Mouse (Mus musculus): ENCODE data around the gene Palld. TPM values are rescaled to one million over a fixed set of nuclear protein-coding genes. Genes with fewer than 3 reads are reported as not detected.

Gene Palld
- polyA plus RNA-seq, 1 experiment from 2014 or later: 49.7 TPM

- TF ChIP-seq CTCF (IDR thresholded peaks at IDR 0.05; ENCODE audit: low read depth): no peak
- ATAC-seq (replicated peaks; ENCODE audit: low FRiP score, low read depth): no peak
- H3K36me3 ChIP-seq (ENCODE audit: insufficient read depth, low read length): no peaks in the 10 kb centered on the region
- no peak overlapping the region for H3K27ac ChIP-seq
- no peaks in the 10 kb centered on the region for H3K4me1 ChIP-seq (replicated peaks; ENCODE audit: insufficient read depth, low read length)
- H3K9ac ChIP-seq (ENCODE audit: low read depth, low read length): no peak overlapping the region
- no peak overlapping the region for H3K4me2 ChIP-seq (ENCODE audit: low read length)
- WGBS: 57% methylated on average over 5 of the region's 5 CpGs
- no peaks in the 10 kb centered on the region; the same call in 1 of the 2 replicates for H3K27me3 ChIP-seq (ENCODE audit: insufficient read depth, low read length)
- H3K4me3 ChIP-seq (replicated peaks; ENCODE audit: low read depth, low read length): no peak overlapping the region
- H3K9me3 ChIP-seq (replicated peaks; ENCODE audit: low read length): no peaks in the 10 kb centered on the region
- DNase-seq (ENCODE audit: low spot score): no peak
Measured at GRCm38 (mm10) chr8:61774161-61774560, 128.3 kb downstream of the Palld start.

GRCm38 (mm10) chr8:61773595-61774088, 128.8 kb downstream of the Palld start:
- ATAC-seq (replicated peaks; ENCODE audit: low FRiP score, low read depth) (no peak), DNase-seq (ENCODE audit: low spot score) (no peak)
- Histone ChIP-seq H3K4me3 (replicated peaks; ENCODE audit: low read depth, low read length) (no peak overlapping the region), H3K4me1 (replicated peaks; ENCODE audit: insufficient read depth, low read length) (no peaks in the 10 kb centered on the region), H3K27ac (no peak overlapping the region), H3K9me3 (replicated peaks; ENCODE audit: low read length) (no peaks in the 10 kb centered on the region), H3K27me3 (ENCODE audit: insufficient read depth, low read length) (no peaks in the 10 kb centered on the region; the same call in 1 of the 2 replicates), H3K9ac (ENCODE audit: low read depth, low read length) (no peak overlapping the region), H3K4me2 (ENCODE audit: low read length) (no peak overlapping the region), H3K36me3 (ENCODE audit: insufficient read depth, low read length) (no peaks in the 10 kb centered on the region)
- WGBS: 33% methylated on average over 4 of the region's 4 CpGs
- TF ChIP-seq CTCF (IDR thresholded peaks at IDR 0.05; ENCODE audit: low read depth): no peak

- H3K4me2 ChIP-seq (ENCODE audit: low read length): no peak overlapping the region
- no peaks in the 10 kb centered on the region for H3K27me3 ChIP-seq (ENCODE audit: insufficient read depth, low read length)
- ATAC-seq (replicated peaks; ENCODE audit: low FRiP score, low read depth): no peak
- H3K27ac ChIP-seq: no peak overlapping the region
- no peak overlapping the region for H3K9ac ChIP-seq (ENCODE audit: low read depth, low read length)
- DNase-seq (ENCODE audit: low spot score): no peak
- WGBS: 46% methylated on average over 3 of the region's 3 CpGs
- no peak overlapping the region for H3K4me3 ChIP-seq (replicated peaks; ENCODE audit: low read depth, low read length)
- no peak for TF ChIP-seq CTCF (IDR thresholded peaks at IDR 0.05; ENCODE audit: low read depth)
- H3K9me3 ChIP-seq (replicated peaks; ENCODE audit: low read length): no peaks in the 10 kb centered on the region
- no peaks in the 10 kb centered on the region for H3K4me1 ChIP-seq (replicated peaks; ENCODE audit: insufficient read depth, low read length)
- no peaks in the 10 kb centered on the region for H3K36me3 ChIP-seq (ENCODE audit: insufficient read depth, low read length)
Measured at GRCm38 (mm10) chr8:61771328-61771727, 131.2 kb downstream of the Palld start.

GRCm38 (mm10) chr8:61769340-61769879, 133.1 kb downstream of the Palld start:
- ATAC-seq (replicated peaks; ENCODE audit: low FRiP score, low read depth) (0 out of 2 replicates have a peak, but pooled peaks have one; percentile 33), DNase-seq (ENCODE audit: low spot score) (no peak)
- Histone ChIP-seq H3K4me2 (ENCODE audit: low read length) (no peak overlapping the region), H3K9me3 (replicated peaks; ENCODE audit: low read length) (no peaks in the 10 kb centered on the region), H3K27ac (no peak overlapping the region), H3K4me3 (replicated peaks; ENCODE audit: low read depth, low read length) (no peak overlapping the region), H3K27me3 (ENCODE audit: insufficient read depth, low read length) (no peaks in the 10 kb centered on the region), H3K4me1 (replicated peaks; ENCODE audit: insufficient read depth, low read length) (no peaks in the 10 kb centered on the region), H3K9ac (ENCODE audit: low read depth, low read length) (no peak overlapping the region), H3K36me3 (ENCODE audit: insufficient read depth, low read length) (no peaks in the 10 kb centered on the region)
- TF ChIP-seq CTCF (IDR thresholded peaks at IDR 0.05; ENCODE audit: low read depth): no peak
- WGBS: 39% methylated on average over 5 of the region's 5 CpGs

GRCm38 (mm10) chr8:61760190-61760578, 142.3 kb downstream of the Palld start:
- peak overlapping the region; percentile 50 for H3K4me3 ChIP-seq (replicated peaks; ENCODE audit: low read depth, low read length)
- peaks cover 7% of the 10 kb centered on the region for H3K4me1 ChIP-seq (replicated peaks; ENCODE audit: insufficient read depth, low read length)
- peak overlapping the region; percentile 54; the same call in 1 of the 2 replicates for H3K9ac ChIP-seq (ENCODE audit: low read depth, low read length)
- no peaks in the 10 kb centered on the region for H3K9me3 ChIP-seq (replicated peaks; ENCODE audit: low read length)
- no peaks in the 10 kb centered on the region for H3K36me3 ChIP-seq (ENCODE audit: insufficient read depth, low read length)
- ATAC-seq (replicated peaks; ENCODE audit: low FRiP score, low read depth) (no peak), DNase-seq (ENCODE audit: low spot score) (no peak)
- no peak overlapping the region for H3K27ac ChIP-seq
- 11% methylated on average over 8 of the region's 8 CpGs for WGBS
- peak overlapping the region; percentile 80 for H3K4me2 ChIP-seq (ENCODE audit: low read length)
- H3K27me3 ChIP-seq (ENCODE audit: insufficient read depth, low read length): peaks cover 6% of the 10 kb centered on the region; the same call in 1 of the 2 replicates
- TF ChIP-seq CTCF (IDR thresholded peaks at IDR 0.05; ENCODE audit: low read depth): no peak

GRCm38 (mm10) chr8:61759327-61760189, 142.9 kb downstream of the Palld start:
- Histone ChIP-seq H3K36me3 (ENCODE audit: insufficient read depth, low read length) (no peaks in the 10 kb centered on the region), H3K4me2 (ENCODE audit: low read length) (peak overlapping the region; percentile 80), H3K9ac (ENCODE audit: low read depth, low read length) (peak overlapping the region; percentile 54), H3K27me3 (ENCODE audit: insufficient read depth, low read length) (peaks cover 6% of the 10 kb centered on the region; the same call in 1 of the 2 replicates), H3K9me3 (replicated peaks; ENCODE audit: low read length) (no peaks in the 10 kb centered on the region), H3K27ac (peak overlapping the region; percentile 32), H3K4me3 (replicated peaks; ENCODE audit: low read depth, low read length) (peak overlapping the region; percentile 50), H3K4me1 (replicated peaks; ENCODE audit: insufficient read depth, low read length) (peaks cover 7% of the 10 kb centered on the region)
- ATAC-seq (replicated peaks; ENCODE audit: low FRiP score, low read depth) (peak; percentile 73), DNase-seq (ENCODE audit: low spot score) (peak; percentile 75)
- TF ChIP-seq CTCF (IDR thresholded peaks at IDR 0.05; ENCODE audit: low read depth): no peak
- WGBS: 1% methylated on average over 44 of the region's 44 CpGs
